Mouse (Mus musculus): ENCODE data around the gene Tnf. TPM values are rescaled to one million over a fixed set of nuclear protein-coding genes. Genes with fewer than 3 reads are reported as not detected.

Gene Tnf
- polyA plus RNA-seq, 1 experiment from 2014 or later = not detected

DNA sequence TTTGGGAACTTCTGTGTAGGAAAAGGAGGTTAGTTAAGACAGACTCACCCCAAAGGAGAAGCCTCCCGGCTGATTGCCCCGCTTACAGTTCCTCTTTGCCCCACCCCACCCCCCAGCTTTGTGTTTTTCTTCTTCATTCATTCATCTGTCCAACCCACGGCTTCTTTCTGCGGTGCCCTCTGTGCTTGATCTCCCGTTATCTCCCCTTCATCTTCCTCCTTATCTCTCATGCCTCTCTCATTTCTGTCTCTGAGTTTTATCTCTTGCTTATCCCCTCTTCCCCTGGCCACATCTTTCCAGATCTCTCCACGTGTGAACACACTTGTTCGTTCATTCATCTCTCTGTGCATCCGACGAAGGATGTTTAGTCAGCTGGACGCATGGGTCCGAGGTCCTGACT, 679 bp downstream of the Tnf start:
- Histone ChIP-seq H3K9me3 (replicated peaks; ENCODE audit: control insufficient read depth, low read length) (no peaks in the 10 kb centered on the region), H3K27me3 (ENCODE audit: control insufficient read depth, insufficient read depth, low read length) (peaks cover 14% of the 10 kb centered on the region), H3K36me3 (replicated peaks; ENCODE audit: control insufficient read depth, insufficient read depth, low read depth, low read length) (no peaks in the 10 kb centered on the region), H3K9ac (replicated peaks; ENCODE audit: low read length) (no peak overlapping the region), H3K4me3 (ENCODE audit: low read depth, low read length) (no peak overlapping the region), H3K4me1 (ENCODE audit: control insufficient read depth, insufficient read depth, low read length) (no peaks in the 10 kb centered on the region), H3K4me2 (ENCODE audit: low read depth, low read length) (no peak overlapping the region), H3K27ac (replicated peaks; ENCODE audit: low read depth, low read length) (no peak overlapping the region)
- ATAC-seq (replicated peaks; ENCODE audit: insufficient number of reproducible peaks, low FRiP score, low TSS enrichment, low read depth) = no peak
- no peak for DNase-seq (ENCODE audit: low spot score)
- WGBS = 76% methylated on average over 11 of the region's 11 CpGs

DNA sequence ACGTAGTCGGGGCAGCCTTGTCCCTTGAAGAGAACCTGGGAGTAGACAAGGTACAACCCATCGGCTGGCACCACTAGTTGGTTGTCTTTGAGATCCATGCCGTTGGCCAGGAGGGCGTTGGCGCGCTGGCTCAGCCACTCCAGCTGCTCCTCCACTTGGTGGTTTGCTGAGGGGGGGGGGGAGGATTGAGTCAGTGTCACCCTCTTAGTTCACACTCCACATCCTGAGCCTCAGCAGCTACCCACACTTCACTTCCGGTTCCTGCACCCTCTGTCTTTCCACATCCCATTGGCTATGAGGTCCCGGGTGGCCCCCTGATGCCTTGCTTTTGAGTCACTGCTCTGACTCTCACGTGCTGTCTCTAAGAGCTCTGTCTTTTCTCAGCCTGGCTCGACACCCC, 1.4 kb downstream of the Tnf start:
- WGBS = 89% methylated on average over 11 of the region's 11 CpGs
- no peak for DNase-seq (ENCODE audit: low spot score)
- Histone ChIP-seq H3K27ac (replicated peaks; ENCODE audit: low read depth, low read length) (no peak overlapping the region), H3K36me3 (replicated peaks; ENCODE audit: control insufficient read depth, insufficient read depth, low read depth, low read length) (no peaks in the 10 kb centered on the region), H3K4me3 (ENCODE audit: low read depth, low read length) (no peak overlapping the region), H3K9me3 (replicated peaks; ENCODE audit: control insufficient read depth, low read length) (no peaks in the 10 kb centered on the region), H3K9ac (replicated peaks; ENCODE audit: low read length) (no peak overlapping the region), H3K4me1 (ENCODE audit: control insufficient read depth, insufficient read depth, low read length) (no peaks in the 10 kb centered on the region), H3K4me2 (ENCODE audit: low read depth, low read length) (no peak overlapping the region), H3K27me3 (ENCODE audit: control insufficient read depth, insufficient read depth, low read length) (peaks cover 22% of the 10 kb centered on the region)
- ATAC-seq (replicated peaks; ENCODE audit: insufficient number of reproducible peaks, low FRiP score, low TSS enrichment, low read depth) = no peak

DNA sequence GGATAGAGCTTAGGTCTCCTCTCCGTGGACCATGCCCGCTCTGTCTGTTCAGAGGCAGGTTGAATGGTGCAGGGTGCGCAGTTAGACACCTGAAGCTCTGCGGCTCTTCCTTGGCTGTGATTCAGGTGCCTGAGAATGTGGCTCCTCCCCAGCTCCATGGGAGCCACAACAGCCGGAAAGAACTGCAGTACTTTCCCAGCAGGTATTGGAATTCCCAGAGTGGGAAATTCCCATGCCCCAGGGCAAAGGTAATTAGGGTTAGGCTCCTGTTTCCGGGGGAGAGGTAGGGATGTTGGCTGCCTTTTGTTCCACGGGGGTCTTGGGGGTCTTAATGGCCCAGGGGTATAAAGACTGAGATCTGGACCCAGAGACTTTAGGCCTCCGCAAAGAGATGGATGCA, 2.9 kb downstream of the Tnf start:
- Histone ChIP-seq H3K4me1 (ENCODE audit: control insufficient read depth, insufficient read depth, low read length) (no peaks in the 10 kb centered on the region), H3K27me3 (ENCODE audit: control insufficient read depth, insufficient read depth, low read length) (peaks cover 27% of the 10 kb centered on the region), H3K9ac (replicated peaks; ENCODE audit: low read length) (no peak overlapping the region), H3K4me3 (ENCODE audit: low read depth, low read length) (no peak overlapping the region), H3K4me2 (ENCODE audit: low read depth, low read length) (no peak overlapping the region), H3K9me3 (replicated peaks; ENCODE audit: control insufficient read depth, low read length) (no peaks in the 10 kb centered on the region), H3K27ac (replicated peaks; ENCODE audit: low read depth, low read length) (no peak overlapping the region), H3K36me3 (replicated peaks; ENCODE audit: control insufficient read depth, insufficient read depth, low read depth, low read length) (no peaks in the 10 kb centered on the region)
- DNase-seq (ENCODE audit: low spot score) (no peak), ATAC-seq (replicated peaks; ENCODE audit: insufficient number of reproducible peaks, low FRiP score, low TSS enrichment, low read depth) (no peak)
- 23% methylated on average over 8 of the region's 8 CpGs for WGBS

DNA sequence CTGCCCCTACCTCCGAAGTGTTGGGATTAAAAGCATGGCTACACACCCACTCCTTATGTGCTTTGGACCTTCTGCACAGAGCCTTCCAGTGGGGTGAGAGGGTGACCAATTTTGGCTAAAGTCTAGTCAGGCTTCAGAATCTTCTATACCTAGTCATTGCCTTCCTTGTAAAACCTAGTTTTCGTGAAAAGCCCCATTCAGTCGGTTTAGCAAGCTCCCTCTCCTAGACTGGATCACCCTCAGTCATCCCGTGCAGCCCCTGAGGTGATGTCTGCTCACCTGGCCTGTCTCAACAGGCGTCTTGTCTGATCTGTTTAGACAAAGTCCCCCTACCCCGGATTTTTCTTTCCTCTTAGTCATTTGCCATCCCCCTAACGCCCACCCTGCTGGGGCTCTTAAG, 3.8 kb downstream of the Tnf start:
- ATAC-seq (replicated peaks; ENCODE audit: insufficient number of reproducible peaks, low FRiP score, low TSS enrichment, low read depth) (no peak), DNase-seq (ENCODE audit: low spot score) (no peak)
- Histone ChIP-seq H3K27me3 (ENCODE audit: control insufficient read depth, insufficient read depth, low read length) (peaks cover 27% of the 10 kb centered on the region), H3K4me3 (ENCODE audit: low read depth, low read length) (no peak overlapping the region), H3K9ac (replicated peaks; ENCODE audit: low read length) (no peak overlapping the region), H3K4me2 (ENCODE audit: low read depth, low read length) (no peak overlapping the region), H3K4me1 (ENCODE audit: control insufficient read depth, insufficient read depth, low read length) (no peaks in the 10 kb centered on the region), H3K27ac (replicated peaks; ENCODE audit: low read depth, low read length) (no peak overlapping the region), H3K9me3 (replicated peaks; ENCODE audit: control insufficient read depth, low read length) (no peaks in the 10 kb centered on the region), H3K36me3 (replicated peaks; ENCODE audit: control insufficient read depth, insufficient read depth, low read depth, low read length) (no peaks in the 10 kb centered on the region)
- WGBS = 58% methylated on average over 7 of the region's 7 CpGs

DNA sequence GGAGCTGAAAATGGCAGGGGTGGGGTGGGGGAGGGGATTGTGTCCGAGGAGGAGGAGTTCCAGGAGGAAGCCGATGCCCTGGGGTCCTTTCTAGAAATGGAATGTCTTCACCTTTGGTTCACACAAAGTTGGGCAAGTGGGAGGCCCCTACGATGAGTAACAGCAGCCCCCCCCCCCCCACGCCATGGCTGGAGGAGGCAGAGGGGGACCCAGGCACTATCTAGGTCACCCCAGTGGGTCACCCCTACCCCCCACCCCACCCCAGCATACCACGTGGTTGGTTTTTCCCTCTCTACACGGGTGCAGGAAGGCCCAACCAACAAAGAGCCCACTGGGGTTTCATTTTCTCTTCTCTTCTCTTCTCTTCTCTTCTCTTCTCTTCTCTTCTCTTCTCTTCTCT, 4.7 kb downstream of the Tnf start:
- Histone ChIP-seq H3K4me3 (ENCODE audit: low read depth, low read length) (no peak overlapping the region), H3K9ac (replicated peaks; ENCODE audit: low read length) (no peak overlapping the region), H3K27ac (replicated peaks; ENCODE audit: low read depth, low read length) (no peak overlapping the region), H3K36me3 (replicated peaks; ENCODE audit: control insufficient read depth, insufficient read depth, low read depth, low read length) (no peaks in the 10 kb centered on the region), H3K4me2 (ENCODE audit: low read depth, low read length) (no peak overlapping the region), H3K27me3 (ENCODE audit: control insufficient read depth, insufficient read depth, low read length) (peaks cover 21% of the 10 kb centered on the region), H3K4me1 (ENCODE audit: control insufficient read depth, insufficient read depth, low read length) (no peaks in the 10 kb centered on the region), H3K9me3 (replicated peaks; ENCODE audit: control insufficient read depth, low read length) (no peaks in the 10 kb centered on the region)
- no peak for DNase-seq (ENCODE audit: low spot score)
- WGBS = 42% methylated on average over 6 of the region's 6 CpGs
- no peak for ATAC-seq (replicated peaks; ENCODE audit: insufficient number of reproducible peaks, low FRiP score, low TSS enrichment, low read depth)

DNA sequence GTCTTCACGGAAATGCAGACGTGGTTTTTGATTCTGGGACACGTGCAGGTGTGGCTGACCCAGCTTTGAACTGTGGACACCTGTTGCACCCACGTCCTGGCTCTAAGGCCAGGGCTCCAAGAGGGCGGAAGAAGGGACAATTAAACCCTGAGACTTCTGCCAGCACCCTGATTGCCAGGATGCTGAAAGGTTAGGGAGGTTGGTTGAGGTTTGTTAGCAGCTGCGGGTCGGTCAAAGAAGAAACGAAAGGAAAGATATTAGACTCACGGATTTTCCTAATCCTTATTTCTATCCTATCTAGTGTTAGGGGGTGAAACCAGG, 5.5 kb downstream of the Tnf start:
- H3K9me3 ChIP-seq (replicated peaks; ENCODE audit: control insufficient read depth, low read length) = no peaks in the 10 kb centered on the region
- WGBS = 26% methylated on average over 9 of the region's 9 CpGs
- peak overlapping the region; percentile 66; the same call in 1 of the 2 replicates for H3K4me2 ChIP-seq (ENCODE audit: low read depth, low read length)
- no peaks in the 10 kb centered on the region for H3K36me3 ChIP-seq (replicated peaks; ENCODE audit: control insufficient read depth, insufficient read depth, low read depth, low read length)
- peaks cover 21% of the 10 kb centered on the region for H3K27me3 ChIP-seq (ENCODE audit: control insufficient read depth, insufficient read depth, low read length)
- DNase-seq (ENCODE audit: low spot score) (no peak), ATAC-seq (replicated peaks; ENCODE audit: insufficient number of reproducible peaks, low FRiP score, low TSS enrichment, low read depth) (no peak)
- H3K4me1 ChIP-seq (ENCODE audit: control insufficient read depth, insufficient read depth, low read length) = no peaks in the 10 kb centered on the region
- peak overlapping the region; percentile 37; the same call in 1 of the 2 replicates for H3K4me3 ChIP-seq (ENCODE audit: low read depth, low read length)
- H3K27ac ChIP-seq (replicated peaks; ENCODE audit: low read depth, low read length) = no peak overlapping the region
- peak overlapping the region; percentile 57; the same call in 1 of the 2 replicates for H3K9ac ChIP-seq (replicated peaks; ENCODE audit: low read length)

DNA sequence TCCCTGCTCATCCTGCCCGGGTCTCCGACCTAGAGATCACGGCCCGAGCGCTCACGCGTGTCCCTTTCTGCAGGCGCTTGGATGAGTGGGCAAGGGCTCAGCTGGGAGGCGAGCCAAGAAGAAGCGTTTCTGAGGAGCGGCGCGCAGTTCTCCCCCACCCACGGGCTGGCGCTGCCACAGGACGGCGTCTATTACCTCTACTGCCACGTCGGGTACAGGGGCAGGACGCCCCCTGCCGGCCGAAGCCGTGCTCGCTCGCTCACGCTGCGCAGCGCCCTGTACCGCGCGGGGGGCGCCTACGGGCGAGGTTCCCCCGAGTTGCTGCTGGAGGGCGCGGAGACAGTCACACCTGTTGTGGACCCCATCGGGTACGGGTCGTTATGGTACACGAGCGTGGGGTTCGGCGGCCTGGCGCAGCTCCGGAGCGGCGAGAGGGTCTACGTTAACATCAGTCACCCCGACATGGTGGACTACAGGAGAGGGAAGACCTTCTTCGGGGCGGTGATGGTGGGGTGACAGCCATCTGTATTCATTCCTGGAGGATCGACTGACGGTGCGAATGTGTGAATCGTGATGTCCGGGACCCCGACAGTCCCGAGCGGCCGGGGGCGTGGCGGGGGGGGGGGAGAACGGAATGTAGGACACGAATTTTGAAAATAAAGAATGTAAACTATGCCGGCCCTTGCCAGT, 6.0 kb downstream of the Tnf start:
- ATAC-seq (replicated peaks; ENCODE audit: insufficient number of reproducible peaks, low FRiP score, low TSS enrichment, low read depth) (peak; percentile 75; the same call in 1 of the 2 replicates), DNase-seq (ENCODE audit: low spot score) (peak; percentile 83)
- Histone ChIP-seq H3K27me3 (ENCODE audit: control insufficient read depth, insufficient read depth, low read length) (peaks cover 21% of the 10 kb centered on the region), H3K27ac (replicated peaks; ENCODE audit: low read depth, low read length) (no peak overlapping the region), H3K9me3 (replicated peaks; ENCODE audit: control insufficient read depth, low read length) (no peaks in the 10 kb centered on the region), H3K4me3 (ENCODE audit: low read depth, low read length) (peak overlapping the region; percentile 37), H3K4me2 (ENCODE audit: low read depth, low read length) (peak overlapping the region; percentile 66), H3K36me3 (replicated peaks; ENCODE audit: control insufficient read depth, insufficient read depth, low read depth, low read length) (no peaks in the 10 kb centered on the region), H3K9ac (replicated peaks; ENCODE audit: low read length) (peak overlapping the region; percentile 57), H3K4me1 (ENCODE audit: control insufficient read depth, insufficient read depth, low read length) (no peaks in the 10 kb centered on the region)
- WGBS = 2% methylated on average over 64 of the region's 66 CpGs

DNA sequence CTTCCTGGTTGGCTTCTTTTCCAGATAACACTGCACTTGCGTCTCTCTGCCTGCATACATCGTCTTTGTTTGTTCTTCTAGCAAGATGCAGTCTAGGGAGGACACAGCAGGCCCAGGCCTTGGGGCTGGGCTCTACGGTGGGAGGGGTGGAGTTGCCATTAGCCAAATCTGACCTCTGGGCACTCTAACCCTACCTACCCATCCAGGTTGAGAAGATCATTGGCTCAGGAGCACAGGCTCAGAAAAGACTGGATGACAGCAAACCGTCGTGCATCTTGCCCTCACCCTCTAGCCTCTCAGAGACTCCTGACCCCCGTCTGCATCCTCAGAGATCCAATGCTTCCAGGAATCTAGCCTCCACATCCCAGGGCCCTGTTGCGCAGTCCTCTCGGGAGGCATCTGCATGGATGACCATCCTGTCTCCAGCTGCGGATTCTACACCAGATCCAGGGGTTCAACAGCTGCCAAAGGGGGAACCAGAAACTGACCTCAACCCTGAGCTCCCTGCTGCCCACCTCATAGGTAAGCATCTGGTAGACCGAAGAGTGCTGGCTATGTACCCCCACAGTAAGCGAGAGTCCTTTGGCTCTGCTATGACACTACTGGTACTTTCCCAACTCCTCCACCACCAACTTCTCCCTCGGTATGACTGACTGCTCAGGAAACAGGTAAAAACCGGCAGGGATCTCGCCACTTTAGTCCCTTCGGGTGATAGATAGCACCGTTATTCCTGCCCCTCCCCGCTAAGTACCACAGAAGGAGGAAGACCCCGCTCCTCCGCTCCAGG, 6.8 kb downstream of the Tnf start:
- Histone ChIP-seq H3K4me2 (ENCODE audit: low read depth, low read length) (peak overlapping the region; percentile 66), H3K9me3 (replicated peaks; ENCODE audit: control insufficient read depth, low read length) (no peaks in the 10 kb centered on the region), H3K9ac (replicated peaks; ENCODE audit: low read length) (peak overlapping the region; percentile 57), H3K27ac (replicated peaks; ENCODE audit: low read depth, low read length) (no peak overlapping the region), H3K36me3 (replicated peaks; ENCODE audit: control insufficient read depth, insufficient read depth, low read depth, low read length) (no peaks in the 10 kb centered on the region), H3K27me3 (ENCODE audit: control insufficient read depth, insufficient read depth, low read length) (peaks cover 21% of the 10 kb centered on the region), H3K4me3 (ENCODE audit: low read depth, low read length) (peak overlapping the region; percentile 37), H3K4me1 (ENCODE audit: control insufficient read depth, insufficient read depth, low read length) (no peaks in the 10 kb centered on the region)
- no peak for ATAC-seq (replicated peaks; ENCODE audit: insufficient number of reproducible peaks, low FRiP score, low TSS enrichment, low read depth)
- 42% methylated on average over 19 of the region's 19 CpGs for WGBS
- no peak for DNase-seq (ENCODE audit: low spot score)
